Comparison of ENCODE assay signal across 19 mouse cellular contexts in the genomic region with DNA sequence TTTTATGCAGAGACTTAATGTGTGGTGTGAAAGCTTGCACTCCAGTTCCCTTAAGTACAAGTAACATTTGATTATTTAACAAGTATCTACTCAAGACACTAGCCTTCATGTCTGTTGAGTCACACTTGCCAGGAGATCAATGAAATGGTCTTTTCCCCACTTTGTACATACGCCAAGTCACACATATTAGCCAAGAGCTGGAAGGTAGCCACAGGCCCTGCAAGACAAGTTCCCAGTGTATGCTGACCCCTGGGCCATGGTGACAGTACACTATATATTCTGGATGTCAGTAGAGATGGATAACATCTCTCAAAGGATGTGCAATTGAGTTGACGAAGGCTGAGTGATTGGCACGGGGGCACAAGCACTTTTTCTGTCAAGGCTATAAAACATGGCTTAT.
"Had no signal": no experiment of that assay in that cellular context is flagged by ENCODE, and none has a peak within 500 bp of the region (broad histone marks: within the 10 kb centered on the region; RNA-seq: fewer than 3 reads in every experiment).

No protein-coding gene starts in this region.

- H3K4me2 ChIP-seq: kidney, embryonic 15.5 days; limb, embryonic 12.5 days; limb, embryonic 15.5 days; midbrain, embryonic 12.5 days; midbrain, embryonic 15.5 days; neural tube, embryonic 12.5 days; neural tube, embryonic 15.5 days had no signal

- DNase-seq: kidney, adult 8-10 months; kidney, postnatal 10 days; kidney, postnatal 36 days; left cerebral cortex, postnatal 4 days; right cerebral cortex, adult 18-20 months; right cerebral cortex, postnatal 14 days; right cerebral cortex, postnatal 4 days; thymus, adult 2 months; thymus, postnatal 25 days had no signal

- ATAC-seq: midbrain, embryonic 15.5 days had no signal

- H3K27ac ChIP-seq: kidney, embryonic 15.5 days; limb, embryonic 12.5 days; limb, embryonic 15.5 days; liver, embryonic 14.5 days; macrophage; midbrain, embryonic 12.5 days; midbrain, embryonic 15.5 days; neural tube, embryonic 12.5 days; neural tube, embryonic 15.5 days; stomach, postnatal 0 days had no signal

- H3K4me3 ChIP-seq: kidney, embryonic 15.5 days; limb, embryonic 12.5 days; limb, embryonic 15.5 days; midbrain, embryonic 12.5 days; midbrain, embryonic 15.5 days; neural tube, embryonic 12.5 days; neural tube, embryonic 15.5 days had no signal

- H3K27me3 ChIP-seq: kidney, embryonic 15.5 days; midbrain, embryonic 12.5 days; midbrain, embryonic 15.5 days; neural tube, embryonic 12.5 days; neural tube, embryonic 15.5 days had no signal

- H3K4me1 ChIP-seq: kidney, embryonic 15.5 days; limb, embryonic 12.5 days; limb, embryonic 15.5 days; midbrain, embryonic 12.5 days; midbrain, embryonic 15.5 days; neural tube, embryonic 12.5 days had no signal

- H3K36me3 ChIP-seq: kidney, embryonic 15.5 days; limb, embryonic 12.5 days; limb, embryonic 15.5 days; midbrain, embryonic 12.5 days; midbrain, embryonic 15.5 days; neural tube, embryonic 12.5 days; neural tube, embryonic 15.5 days had no signal

- H3K9ac ChIP-seq: kidney, embryonic 15.5 days; limb, embryonic 12.5 days; limb, embryonic 15.5 days; liver, embryonic 14.5 days; midbrain, embryonic 12.5 days; midbrain, embryonic 15.5 days; neural tube, embryonic 12.5 days; neural tube, embryonic 15.5 days had no signal

- H3K9me3 ChIP-seq: kidney, embryonic 15.5 days; limb, embryonic 12.5 days; limb, embryonic 15.5 days; midbrain, embryonic 12.5 days; midbrain, embryonic 15.5 days; neural tube, embryonic 12.5 days; neural tube, embryonic 15.5 days had no signal
